Mouse (Mus musculus): Measurements from ENCODE around the gene Sema6d.

Sema6d gene

DNA sequence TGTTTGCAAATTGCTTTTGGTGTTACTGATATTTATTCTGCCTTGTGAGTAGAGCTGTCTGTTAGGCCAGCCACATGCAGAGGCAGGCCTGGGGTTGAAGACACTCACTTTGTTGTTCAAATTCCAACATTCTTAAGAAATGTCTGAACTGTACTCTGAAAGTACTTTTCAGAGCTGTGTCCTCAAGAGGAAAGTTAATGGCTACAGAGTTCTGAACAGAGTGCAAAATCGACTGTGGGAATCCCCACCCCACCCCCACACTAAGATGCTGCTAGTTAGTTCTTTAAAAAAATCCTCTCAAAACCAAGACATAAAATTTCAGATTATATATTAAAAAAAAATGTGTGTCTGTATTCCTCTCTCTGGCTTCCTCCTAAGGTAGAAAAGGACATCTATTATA lies 86.5 kb downstream of the Sema6d start:
- DNase-seq, result no peak

DNA sequence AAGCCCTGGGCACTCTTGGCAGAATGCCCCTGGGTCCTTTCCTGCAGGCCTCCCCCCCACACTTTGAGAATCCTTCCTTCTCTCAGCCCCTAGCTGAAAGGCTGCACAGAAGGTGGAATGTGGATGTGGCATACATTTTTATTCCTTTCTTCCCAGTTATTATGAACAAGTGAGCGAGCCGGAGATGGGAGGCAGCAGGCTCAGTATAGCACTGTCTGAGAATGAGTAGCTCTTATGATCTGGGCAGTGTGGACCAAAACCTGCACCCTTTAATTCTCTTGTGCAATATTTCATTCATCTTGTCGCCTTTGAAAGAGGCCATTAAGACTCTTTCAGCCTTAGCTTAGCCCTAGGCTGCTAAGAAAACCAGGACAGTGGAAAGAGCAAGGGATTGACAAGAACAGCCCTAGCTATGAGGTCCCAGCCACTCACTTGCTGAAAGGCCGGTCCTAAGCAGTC lies 87.0 kb downstream of the Sema6d start:
- no peak for DNase-seq

DNA sequence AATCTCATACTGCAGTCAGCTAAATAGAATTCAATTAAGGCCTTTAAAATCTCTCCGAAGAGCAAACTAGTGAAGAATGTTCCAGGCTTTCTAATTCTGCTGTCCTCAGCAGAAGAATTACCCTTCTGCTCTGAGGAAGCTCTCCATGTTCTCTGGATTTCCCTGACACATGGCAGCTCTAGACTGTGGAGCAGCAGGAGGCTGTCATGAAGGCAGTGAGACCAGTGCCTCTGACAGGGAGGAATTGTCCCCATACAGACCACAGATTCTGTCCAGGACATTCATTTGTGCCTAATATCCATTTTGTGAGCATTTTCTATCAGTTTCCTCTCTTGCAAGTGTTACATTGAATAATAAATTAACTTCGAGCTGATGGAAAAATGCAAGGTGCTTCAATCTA lies 99.5 kb downstream of the Sema6d start:
- no peak for DNase-seq

DNA sequence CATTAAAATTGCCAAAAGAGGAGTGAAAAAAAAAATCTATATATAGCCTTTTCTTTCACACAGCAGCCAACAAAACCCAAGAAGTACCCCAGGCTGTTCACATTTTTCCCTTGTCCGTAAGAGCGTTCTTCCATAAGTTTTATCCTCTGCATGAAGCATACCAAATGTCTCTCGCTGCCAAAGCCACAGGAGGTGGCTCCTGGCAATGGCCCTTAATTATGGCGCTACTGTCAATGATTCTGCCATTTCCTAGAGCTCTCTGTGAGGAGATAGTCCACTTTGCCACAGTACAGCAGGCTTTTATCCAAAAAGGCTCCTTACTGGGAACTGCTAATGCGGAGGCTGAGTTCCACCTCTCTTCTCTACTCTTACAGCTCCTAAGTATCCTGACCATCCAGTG lies 104.3 kb downstream of the Sema6d start:
- DNase-seq, result no peak

DNA sequence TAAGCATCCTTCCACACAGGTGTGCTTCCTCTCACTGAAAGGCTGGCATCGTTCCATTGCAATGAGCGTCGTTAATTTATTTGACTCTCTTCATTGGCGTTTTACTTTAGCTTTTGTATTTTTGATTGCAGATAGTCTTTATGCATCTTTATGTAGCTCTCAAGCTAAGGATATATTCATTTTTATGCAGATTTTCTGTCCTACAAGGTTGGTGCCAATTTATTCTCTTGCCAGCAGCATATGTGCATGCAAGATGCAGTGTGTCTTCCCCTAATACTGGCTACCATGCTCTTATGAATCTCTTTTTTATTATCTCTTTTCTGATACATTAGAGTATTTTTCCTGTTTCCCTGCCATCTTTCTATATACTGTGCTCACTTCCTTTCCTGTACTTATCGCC lies 111.7 kb downstream of the Sema6d start:
- no peak for DNase-seq

DNA sequence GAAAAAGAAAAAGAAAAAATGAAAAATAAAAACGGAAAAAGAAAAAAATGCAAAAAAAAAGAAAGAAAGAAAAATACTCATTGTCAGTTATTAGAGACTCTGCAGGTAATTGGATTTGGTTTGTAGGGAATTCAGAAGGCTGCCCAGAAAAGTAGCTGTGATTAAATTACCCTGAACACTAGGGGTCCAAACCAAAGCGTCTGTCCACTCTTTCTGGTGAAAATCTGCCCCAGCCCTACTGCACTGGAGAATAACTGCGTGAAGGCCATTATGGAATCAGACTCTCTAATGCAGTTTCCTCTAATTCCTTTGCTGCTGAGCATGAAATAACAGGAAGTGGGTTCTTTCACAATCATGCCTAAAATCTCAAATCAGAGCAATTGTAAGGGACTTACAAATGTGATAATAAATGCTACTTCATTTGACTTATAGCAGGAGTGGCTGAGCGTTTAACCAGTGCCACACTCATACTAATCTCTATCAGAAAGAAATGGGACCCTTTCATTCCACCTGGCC lies 112.8 kb downstream of the Sema6d start:
- DNase-seq, result no peak

DNA sequence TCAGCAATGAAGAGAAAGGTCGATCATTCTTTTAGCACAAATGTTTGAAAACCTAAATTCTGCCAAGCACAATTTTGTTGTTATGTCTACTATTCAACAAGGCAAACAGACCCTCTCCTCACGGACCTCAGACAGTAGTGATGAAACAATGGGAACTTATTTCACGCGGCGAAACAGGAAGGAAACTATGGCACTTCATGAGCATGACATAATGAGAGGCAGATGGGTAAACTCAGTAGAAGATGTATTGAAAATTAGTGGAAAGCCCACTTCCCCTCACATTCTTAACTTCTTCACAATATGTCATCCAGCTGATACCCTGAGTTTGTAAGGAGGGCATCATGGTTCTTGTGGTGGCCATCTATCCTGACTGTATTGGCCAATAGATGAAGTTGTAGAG lies 116.0 kb downstream of the Sema6d start:
- no peak for DNase-seq

DNA sequence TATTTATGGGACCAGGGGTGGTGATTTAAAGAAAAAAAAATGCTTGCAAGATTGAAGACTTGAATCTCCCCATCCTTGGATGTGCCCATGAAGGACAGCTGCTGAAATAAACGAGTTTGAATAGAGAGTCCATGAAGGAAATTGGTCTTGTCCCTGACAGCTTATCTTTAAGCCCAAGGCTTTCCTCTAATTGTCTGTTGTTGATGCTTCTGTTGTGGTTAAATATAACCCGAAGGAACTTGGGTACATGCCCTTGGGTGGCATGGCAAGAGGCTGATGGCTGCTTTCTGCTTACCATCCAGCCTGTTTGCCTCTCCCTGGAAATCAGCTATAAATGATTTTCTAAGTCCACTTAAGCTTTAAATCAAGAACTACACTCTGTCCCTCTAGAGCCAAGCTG lies 118.5 kb downstream of the Sema6d start:
- DNase-seq, result no peak

DNA sequence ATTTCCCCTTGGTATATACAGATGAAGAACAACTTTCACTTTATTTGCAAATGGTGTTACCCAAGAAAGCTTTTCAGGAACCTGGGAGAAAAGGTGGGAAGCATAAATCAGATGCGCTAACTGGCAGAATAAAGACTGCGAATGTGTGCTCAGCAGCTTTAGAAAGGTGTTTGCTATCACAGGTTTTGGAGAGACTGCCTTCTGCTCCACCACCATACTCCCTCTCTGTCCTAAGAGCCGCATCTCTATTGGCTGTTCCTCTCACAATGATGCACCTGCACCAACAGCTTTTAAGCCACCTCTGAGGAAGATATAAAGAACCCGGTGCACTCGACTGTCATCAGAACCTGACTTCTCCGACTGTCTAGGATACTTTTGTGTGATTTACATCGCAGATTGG lies 133.8 kb downstream of the Sema6d start:
- no peak for DNase-seq

DNA sequence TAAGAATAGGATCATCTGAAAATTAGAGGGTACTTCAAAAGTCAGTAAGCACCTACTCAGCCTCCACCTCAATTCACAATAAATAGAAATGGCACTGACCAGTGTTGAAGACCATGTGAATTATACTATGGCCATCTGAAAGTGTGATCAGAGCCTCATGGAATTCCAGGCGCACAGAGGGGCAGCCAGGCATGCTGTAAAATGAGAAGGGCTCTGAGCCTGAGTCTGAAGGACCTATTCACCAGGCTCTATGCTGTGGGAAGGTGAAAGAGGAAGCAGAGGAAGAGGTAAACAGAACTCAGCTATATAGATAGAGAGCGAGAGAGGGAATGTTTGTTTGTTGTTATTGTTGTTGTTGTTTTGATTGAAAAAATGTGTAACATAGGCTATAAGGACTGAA lies 134.6 kb downstream of the Sema6d start:
- DNase-seq, result no peak

DNA sequence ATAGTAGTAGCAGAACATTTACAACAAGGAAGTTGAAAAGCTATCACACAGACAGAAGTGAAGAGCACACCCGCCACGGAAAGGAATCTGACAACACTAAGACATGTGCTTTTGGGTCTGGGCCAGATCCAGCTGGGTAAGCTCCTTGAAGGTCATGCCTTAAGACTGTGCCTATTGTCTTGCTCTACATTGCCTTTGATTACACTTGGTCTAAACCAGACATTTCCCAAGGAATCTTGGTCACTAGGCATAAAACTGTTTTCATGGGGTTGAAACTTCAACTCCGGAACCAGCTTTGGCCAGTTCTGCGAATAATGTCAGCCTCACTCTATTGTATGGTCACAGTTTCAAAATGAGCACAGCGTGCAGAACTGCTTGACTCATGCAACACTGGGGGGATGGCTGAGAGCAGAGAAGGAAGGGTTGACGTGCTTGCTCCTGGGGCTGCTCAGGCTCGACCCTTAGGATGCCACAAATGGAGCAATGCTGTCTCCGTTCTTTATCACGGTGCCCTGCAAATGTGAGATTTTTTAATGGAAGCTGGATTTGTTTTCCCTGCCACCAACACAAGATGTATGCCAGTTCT lies 145.0 kb downstream of the Sema6d start:
- no peak for DNase-seq

DNA sequence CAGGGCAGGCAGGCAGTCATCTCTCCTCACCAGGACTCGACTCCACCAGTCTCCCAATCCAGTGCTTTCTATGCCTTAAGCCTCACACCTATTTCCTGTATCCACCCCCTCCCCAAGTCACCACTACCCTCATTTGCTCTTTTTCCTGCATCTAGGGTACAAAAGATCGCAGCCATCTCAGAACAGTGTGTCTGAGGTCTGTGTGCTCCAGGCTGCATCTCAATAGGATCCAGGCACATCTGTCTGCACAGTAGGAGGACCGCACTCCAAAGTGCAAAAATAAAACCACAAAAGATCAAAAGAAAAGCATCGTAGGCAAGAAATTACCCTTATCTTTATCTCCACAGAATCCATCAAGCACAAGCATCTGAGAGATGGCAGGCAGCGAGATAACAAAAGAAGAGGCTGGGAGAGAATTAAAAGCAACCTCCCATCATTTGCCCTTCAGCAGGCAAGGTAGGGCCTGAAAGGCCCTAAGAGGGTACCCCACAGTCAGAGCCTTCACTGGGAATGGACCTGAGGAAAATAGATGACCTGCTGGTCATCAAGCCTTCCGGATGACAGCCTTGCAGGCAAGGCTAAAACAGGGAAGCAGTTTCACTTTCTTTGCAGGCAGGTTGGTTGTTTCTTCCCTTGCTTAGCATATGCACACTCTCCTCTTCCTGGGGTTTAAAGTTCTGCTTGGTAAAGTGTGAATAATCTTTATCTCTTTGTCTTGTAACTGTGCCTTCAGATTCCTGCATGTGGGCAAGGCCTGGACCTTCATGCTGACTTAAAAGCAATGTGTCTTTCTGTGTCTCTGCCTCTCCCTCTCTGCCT lies 145.7 kb downstream of the Sema6d start:
- no peak for DNase-seq

DNA sequence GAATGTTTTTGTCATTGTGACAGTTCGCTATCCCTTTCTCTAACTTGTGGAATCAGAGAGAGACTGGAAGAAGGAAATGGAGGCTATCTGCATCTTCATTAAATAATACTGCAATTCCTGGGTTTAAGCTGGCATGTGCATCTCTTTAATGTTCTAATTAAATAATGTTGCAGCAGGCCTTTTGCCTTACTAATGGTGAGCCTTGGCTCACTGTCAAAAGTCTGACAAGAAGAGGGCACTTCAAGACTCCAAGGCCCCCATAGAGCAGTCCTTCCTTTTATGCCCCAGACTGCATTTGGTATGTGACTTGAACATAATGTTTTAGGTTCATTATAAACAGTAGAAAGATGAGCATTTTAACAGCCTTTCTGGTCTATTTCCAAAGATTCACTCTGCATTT lies 147.1 kb downstream of the Sema6d start:
- no peak for DNase-seq

DNA sequence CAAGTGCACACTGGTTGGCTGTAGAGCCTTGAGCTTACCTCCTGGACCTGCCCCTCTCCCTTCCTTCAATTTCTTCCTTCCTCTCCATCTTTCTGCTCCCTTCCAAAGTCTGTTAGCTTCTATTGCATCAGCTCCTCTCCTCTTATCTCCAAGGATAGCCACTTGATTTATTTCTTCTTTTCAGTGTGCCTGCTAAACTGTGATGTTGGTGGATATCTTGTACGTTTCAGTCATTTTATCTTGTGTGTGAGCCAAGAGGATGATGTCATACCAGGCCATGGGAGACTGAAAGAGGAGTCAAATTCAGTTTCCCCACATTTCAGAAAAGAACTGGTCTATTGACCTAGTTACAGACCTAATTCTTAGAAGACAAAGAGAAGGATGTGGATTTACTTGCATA lies 153.8 kb downstream of the Sema6d start:
- DNase-seq, result no peak

DNA sequence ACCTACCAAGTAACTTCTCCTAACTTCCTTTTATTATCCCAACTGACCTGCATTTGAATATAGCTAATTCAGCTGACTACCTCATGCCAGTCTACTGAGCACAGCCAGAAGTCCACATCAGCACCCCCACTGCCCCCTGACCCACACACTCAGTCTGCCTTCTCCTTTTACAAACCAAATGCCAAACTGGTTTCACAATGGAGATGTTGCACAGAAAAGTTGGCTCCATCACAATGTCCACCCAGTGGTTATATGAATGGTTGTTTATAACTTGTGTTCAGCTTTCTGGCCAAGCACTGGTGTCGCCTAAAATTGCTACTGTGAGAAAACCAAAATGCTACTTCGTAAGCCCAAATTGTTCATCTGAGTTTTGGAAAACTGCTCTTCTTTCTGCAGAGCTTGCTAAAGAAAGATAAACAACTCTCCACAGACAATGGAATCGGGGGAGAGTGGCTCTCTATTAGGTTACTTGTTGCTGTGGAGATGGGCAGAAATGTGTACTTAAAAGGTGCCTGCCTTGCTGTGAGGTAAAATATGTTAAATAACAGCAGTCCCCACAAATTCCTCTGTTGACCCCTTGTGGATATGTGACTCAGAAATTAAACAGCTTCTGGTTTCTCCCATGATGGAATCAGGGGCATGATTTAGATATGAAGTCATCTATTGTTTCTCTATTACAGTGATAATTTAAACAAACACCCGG lies 154.9 kb downstream of the Sema6d start:
- DNase-seq, result peak; percentile 12

DNA sequence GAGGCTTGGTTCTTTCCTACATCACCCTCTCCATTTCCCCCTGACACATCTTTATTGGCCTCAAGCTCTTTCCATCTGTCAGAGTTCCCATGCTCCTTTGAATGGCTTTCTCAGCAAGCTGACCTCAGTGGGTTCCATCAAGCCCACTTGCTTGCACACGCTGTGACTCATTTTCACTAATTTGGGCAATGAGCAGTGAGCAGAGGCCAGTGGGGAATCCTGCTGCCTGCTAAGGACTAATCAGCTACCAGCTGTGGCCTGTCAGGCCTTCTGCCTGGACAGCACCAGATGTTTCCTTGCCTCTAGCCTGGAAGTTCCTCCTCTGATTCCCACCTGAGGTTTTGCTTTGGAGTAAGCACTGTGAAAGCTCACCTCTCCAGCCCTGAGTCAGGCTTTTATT lies 168.3 kb downstream of the Sema6d start:
- DNase-seq, result no peak

DNA sequence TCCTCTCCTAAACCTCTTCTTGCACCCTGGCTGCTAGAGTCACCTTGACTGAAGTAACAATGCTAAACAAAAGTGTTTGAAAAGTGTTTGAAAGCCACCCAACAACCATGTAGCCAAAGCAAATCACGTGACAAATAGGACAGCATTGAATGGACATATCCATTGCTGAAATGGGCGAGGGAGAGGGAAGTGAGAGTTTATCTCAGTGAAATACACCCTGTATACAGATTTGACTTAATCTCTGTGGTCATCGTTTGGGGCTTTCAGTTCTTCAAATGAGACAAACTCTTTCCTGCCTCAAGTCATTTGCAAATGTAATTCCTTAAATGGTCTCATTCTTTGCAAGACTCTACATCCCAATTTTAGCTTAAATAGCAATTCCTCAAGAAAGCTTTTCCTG lies 174.5 kb downstream of the Sema6d start:
- no peak for DNase-seq

DNA sequence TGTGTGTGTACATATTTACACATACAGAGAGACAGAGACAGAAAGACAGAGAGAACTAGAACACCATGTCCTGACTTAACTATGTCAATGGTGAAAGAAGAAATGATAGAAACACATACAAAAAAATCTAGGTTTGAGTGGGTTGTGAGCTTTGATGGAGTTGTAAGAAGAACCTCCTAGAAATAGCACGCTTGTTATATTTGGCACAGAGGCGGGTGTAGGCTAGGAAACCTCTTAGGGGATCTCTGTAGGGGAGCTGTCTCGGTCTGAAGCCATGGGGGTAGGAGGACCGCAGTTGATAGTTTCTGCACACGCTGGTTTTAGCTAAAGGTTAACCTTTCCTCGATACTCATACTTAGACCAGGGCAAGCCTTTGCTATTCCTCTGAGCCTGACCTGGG lies 181.4 kb downstream of the Sema6d start:
- DNase-seq, result no peak

DNA sequence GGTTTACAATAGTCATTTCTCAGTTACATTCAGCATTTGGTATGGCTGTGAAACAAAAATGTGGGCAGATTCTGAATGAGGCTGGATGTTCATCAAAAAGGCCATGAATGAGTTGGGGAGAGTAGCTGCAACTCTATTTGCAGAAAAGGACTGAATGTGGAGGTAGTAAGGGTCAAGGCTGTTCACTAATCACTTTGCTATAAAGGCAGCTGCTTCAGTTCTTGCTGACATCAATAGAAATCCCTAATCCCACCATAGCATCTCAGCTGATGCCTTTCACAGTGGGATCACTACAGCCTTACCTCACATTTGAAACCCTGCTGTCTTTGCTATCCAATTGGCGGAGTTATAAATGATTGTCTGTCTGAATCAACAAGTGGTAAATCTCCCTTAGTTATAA lies 187.7 kb downstream of the Sema6d start:
- DNase-seq, result no peak

DNA sequence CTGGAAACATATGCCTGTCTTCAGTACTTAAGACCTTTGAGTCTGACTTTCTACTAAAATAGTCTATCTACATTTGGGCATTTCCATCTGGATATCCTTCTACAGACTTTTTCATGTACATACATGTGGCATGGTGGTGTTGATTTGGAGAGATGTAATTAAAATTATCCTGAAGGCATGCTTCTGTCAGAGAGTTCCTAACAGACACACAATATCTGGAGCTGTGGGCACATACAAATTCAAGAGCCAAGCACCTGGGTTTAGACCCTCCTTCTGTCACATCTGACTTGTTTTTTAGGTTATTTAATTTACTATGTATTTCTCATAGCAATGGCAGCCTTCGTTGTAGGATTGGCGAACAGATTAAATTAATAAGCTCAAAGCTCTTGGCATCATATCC lies 195.3 kb downstream of the Sema6d start:
- DNase-seq, result no peak

DNA sequence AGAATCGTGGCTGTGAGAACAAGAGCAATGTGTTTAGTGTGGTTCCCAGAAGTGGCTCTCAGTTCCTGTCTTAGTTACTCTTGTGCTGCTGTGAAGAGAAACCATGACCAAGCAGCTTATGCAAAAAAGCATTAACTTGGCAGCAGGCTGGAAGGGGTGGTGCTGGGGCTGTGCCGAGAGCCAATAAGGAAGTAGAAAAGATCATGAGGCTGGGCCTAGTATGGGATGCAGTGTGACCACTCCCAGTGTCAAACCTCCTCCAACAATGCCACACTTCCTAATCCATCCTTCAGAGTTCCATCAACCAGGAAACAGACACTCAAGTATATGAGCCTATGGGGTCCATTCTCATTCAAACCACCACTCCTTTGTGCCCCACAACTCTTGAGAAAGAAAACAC lies 199.6 kb downstream of the Sema6d start:
- DNase-seq, result no peak

DNA sequence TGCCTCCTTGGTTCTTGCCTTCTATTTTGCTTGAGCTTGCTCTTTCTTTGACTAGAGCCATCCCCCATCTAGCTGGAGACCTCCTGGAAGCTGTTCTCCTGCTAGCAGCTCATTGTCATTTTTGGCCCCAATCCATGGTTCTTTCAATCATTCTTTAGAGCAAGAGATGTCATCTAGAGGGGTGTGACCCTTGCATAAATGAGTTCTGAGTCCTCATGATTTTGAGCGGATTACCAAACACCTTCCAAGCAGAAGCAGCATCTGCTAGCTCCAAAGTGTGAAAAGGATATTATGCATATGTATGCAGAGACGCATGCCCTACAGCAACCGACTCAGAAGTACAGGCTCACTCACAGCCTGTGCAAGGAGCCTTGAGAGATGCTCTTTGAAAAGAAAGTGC lies 201.4 kb downstream of the Sema6d start:
- DNase-seq, result no peak

DNA sequence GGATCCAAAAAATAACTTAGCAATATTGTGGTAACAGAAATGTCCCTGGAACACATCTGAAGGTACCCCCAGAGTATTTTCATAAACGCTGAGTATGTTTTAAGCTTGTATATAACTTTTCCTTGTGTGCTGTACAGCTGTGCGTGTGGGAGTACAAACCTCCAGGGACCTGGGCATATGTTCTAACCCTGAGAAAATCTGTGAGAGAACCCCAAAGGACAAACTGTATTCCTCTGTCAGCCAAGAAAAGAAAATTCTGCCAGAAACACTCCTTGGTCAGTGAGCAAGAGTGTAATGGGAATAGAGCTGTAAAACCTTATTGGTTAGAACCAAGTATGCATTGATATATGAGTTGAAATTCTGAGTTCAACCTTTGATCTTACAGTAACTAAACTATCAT lies 203.8 kb downstream of the Sema6d start:
- DNase-seq, result no peak

DNA sequence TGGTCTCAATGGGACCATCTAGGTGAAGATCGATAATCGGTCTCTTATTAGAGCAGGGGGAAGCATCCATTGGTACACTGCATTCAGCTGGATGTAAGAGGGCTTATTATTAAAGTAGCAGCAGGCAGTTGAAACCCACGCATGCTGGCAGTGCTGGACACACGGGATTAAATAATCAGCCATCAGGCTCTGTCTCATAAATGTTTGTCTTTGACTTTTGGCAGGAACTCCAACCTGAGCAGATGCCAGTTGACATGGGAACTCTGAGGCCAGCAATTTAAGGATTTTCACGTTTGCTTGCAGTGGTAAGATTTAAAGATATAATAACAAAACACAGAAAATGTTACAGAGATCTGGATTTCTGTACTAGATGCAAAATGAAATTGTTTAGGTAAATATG lies 208.6 kb downstream of the Sema6d start:
- DNase-seq, result peak; percentile 17

Measured in cerebellum, adult 9-11 months (tissue).